In the genomic region with DNA sequence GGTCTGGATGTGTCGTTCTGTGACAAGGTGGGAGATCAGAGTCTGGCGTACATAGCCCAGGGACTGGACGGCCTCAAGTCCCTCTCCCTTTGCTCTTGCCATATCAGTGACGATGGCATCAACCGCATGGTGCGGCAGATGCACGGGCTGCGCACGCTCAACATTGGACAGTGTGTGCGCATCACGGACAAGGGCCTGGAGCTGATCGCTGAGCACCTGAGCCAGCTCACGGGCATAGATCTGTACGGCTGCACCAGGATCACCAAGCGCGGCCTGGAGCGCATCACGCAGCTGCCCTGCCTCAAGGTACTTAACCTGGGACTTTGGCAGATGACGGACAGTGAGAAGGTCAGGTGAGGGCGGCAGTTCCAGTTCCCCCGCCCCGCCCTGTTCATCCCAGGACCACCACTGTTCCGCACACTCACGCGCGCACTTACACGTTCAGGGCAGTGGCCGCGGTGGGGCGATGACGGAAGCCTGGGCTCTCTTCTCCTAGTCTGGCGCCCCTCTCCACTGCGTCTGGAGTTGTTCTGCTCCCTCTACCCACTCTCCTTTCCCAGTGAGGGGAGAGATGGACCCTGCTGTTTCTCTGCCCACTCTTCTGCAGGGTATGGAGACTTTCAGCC, we compare ENCODE assay signal across 8 mouse cellular contexts. TPM values are rescaled to one million over a fixed set of nuclear protein-coding genes. Genes with fewer than 3 reads are reported as not detected.
DNase-seq lines count a peak whose midpoint lies in the region; ATAC-seq and TF ChIP-seq lines count a peak whose summit lies in the region.

No protein-coding gene starts in this region.

- no peak for TF ChIP-seq POLR2A in kidney, adult 2 months (IDR thresholded peaks at IDR 0.05; ENCODE audit: low read depth, low read length)

- peaks cover 12% of the 10 kb centered on the region; the same call in 1 of the 2 replicates for H3K4me1 ChIP-seq in kidney, adult 2 months (ENCODE audit: control insufficient read depth, insufficient read depth, low read length)
- H3K4me1 ChIP-seq in hindbrain, postnatal 0 days (ENCODE audit: insufficient read depth, low read length): peaks cover 7% of the 10 kb centered on the region; the same call in 1 of the 2 replicates
- peaks cover 0 to 13% of the 10 kb centered on the region in 2 experiments; a peak in 3 of 4 replicates for H3K4me1 ChIP-seq in liver, embryonic 14.5 days (replicated peaks; ENCODE audit: control insufficient read depth in 2 of 2, insufficient read depth in 2 of 2, low read length in 1 of 2)
- peaks cover 52% of the 10 kb centered on the region for H3K4me1 ChIP-seq in neural tube, embryonic 12.5 days

- peak; percentile 39 for ATAC-seq in erythroblast, adult 5-6 weeks (replicated peaks; ENCODE audit: low FRiP score, poor library complexity, severe bottlenecking)
- peak; percentile 11 for ATAC-seq in hindbrain, postnatal 0 days
- ATAC-seq in liver, embryonic 14.5 days (ENCODE audit: insufficient read depth): no peak
- ATAC-seq in neural tube, embryonic 12.5 days (ENCODE audit: low FRiP score, low read depth): 0 out of 2 replicates have a peak, but pooled peaks have one; percentile 4

- H3K9me3 ChIP-seq in hindbrain, postnatal 0 days (ENCODE audit: low read length): no peaks in the 10 kb centered on the region
- no peaks in the 10 kb centered on the region for H3K9me3 ChIP-seq in liver, embryonic 14.5 days (ENCODE audit: control insufficient read depth, low read length)
- no peaks in the 10 kb centered on the region for H3K9me3 ChIP-seq in neural tube, embryonic 12.5 days

- peak overlapping the region; percentile 11; the same call in 1 of the 2 replicates for H3K27ac ChIP-seq in kidney, adult 2 months (ENCODE audit: insufficient read depth, low read depth, low read length)
- H3K27ac ChIP-seq in hindbrain, postnatal 0 days: peak overlapping the region; percentile 99
- peak overlapping the region; percentile 18 for H3K27ac ChIP-seq in liver, embryonic 14.5 days
- H3K27ac ChIP-seq in neural tube, embryonic 12.5 days: 0 out of 2 replicates have a peak overlapping the region, but pooled peaks have one; percentile 96

- peak overlapping the region; percentile 94 for H3K9ac ChIP-seq in hindbrain, postnatal 0 days (replicated peaks; ENCODE audit: low read length)
- peak overlapping the region; percentile 78 for H3K9ac ChIP-seq in liver, embryonic 14.5 days (replicated peaks)
- H3K9ac ChIP-seq in neural tube, embryonic 12.5 days: peak overlapping the region; percentile 94

- no peaks in the 10 kb centered on the region for H3K27me3 ChIP-seq in kidney, adult 2 months (replicated peaks; ENCODE audit: control insufficient read depth, insufficient read depth, low read length)
- no peaks in the 10 kb centered on the region for H3K27me3 ChIP-seq in hindbrain, postnatal 0 days (ENCODE audit: insufficient read depth, low read length)
- no peaks in the 10 kb centered on the region for H3K27me3 ChIP-seq in liver, embryonic 14.5 days (ENCODE audit: control insufficient read depth, insufficient read depth, low read length)
- no peaks in the 10 kb centered on the region for H3K27me3 ChIP-seq in neural tube, embryonic 12.5 days (replicated peaks)

- peak; percentile 31 for DNase-seq in kidney, adult 2 months
- no peak for DNase-seq in kidney, adult 11 months
- DNase-seq in adrenal gland, postnatal 14 days: peak; percentile 48
- peak; percentile 64 for DNase-seq in hindbrain, postnatal 0 days (ENCODE audit: low spot score)
- peak in 1 of 3 experiments; percentile 33 for DNase-seq in liver, embryonic 14.5 days (ENCODE audit: low read depth in 3 of 3, low spot score in 3 of 3)
- DNase-seq in frontal cortex, postnatal 36 days (ENCODE audit: low spot score in 2 of 2): no peak

- H3K4me2 ChIP-seq in hindbrain, postnatal 0 days (ENCODE audit: low read depth, low read length): peak overlapping the region; percentile 99
- peak overlapping the region; percentile 99 for H3K4me2 ChIP-seq in liver, embryonic 14.5 days (ENCODE audit: low read depth)
- peak overlapping the region; percentile 99 for H3K4me2 ChIP-seq in neural tube, embryonic 12.5 days (replicated peaks)

- TF ChIP-seq EP300 in liver, embryonic 14.5 days (IDR thresholded peaks at IDR 0.05; ENCODE audit: low read depth): no peak

- no peak for TF ChIP-seq CTCF in kidney, adult 2 months (conservative IDR thresholded peaks at IDR 0.05; ENCODE audit: insufficient read depth, insufficient read length, low read depth, low read length)
- peak; percentile 27 for TF ChIP-seq CTCF in hindbrain, postnatal 0 days (IDR thresholded peaks at IDR 0.05; ENCODE audit: low read depth)
- peak; percentile 17; the same call in 1 of the 2 replicates for TF ChIP-seq CTCF in liver, embryonic 14.5 days (IDR thresholded peaks at IDR 0.05; ENCODE audit: low read depth)

- H3K4me3 ChIP-seq in kidney, adult 2 months (ENCODE audit: insufficient read depth, low read depth, low read length): peak overlapping the region; percentile 81
- peak overlapping the region; percentile 92 for H3K4me3 ChIP-seq in hindbrain, postnatal 0 days (ENCODE audit: low read length)
- H3K4me3 ChIP-seq in liver, embryonic 14.5 days (ENCODE audit: insufficient read depth in 1 of 2, low read depth in 2 of 2, low read length in 2 of 2): peak overlapping the region; percentile 73 to 91
- H3K4me3 ChIP-seq in neural tube, embryonic 12.5 days: peak overlapping the region; percentile 90

- no peaks in the 10 kb centered on the region for H3K36me3 ChIP-seq in kidney, adult 2 months (ENCODE audit: control insufficient read depth, insufficient read depth, low read length)
- peaks cover 6% of the 10 kb centered on the region; the same call in 1 of the 2 replicates for H3K36me3 ChIP-seq in hindbrain, postnatal 0 days (ENCODE audit: insufficient read depth, low read length)
- peaks cover 9% of the 10 kb centered on the region for H3K36me3 ChIP-seq in liver, embryonic 14.5 days (replicated peaks; ENCODE audit: control insufficient read depth, insufficient read depth, low read depth)
- H3K36me3 ChIP-seq in neural tube, embryonic 12.5 days: peaks cover 16% of the 10 kb centered on the region; the same call in 1 of the 2 replicates

- 7% methylated on average over 33 of the region's 33 CpGs for WGBS in kidney, adult 2 months
- WGBS in hindbrain, postnatal 0 days: under 1% methylated on average over 33 of the region's 33 CpGs
- 2% methylated on average over 32 of the region's 33 CpGs for WGBS in liver, embryonic 14.5 days (ENCODE audit: insufficient replicate concordance)
- under 1% methylated on average over 33 of the region's 33 CpGs for WGBS in neural tube, embryonic 12.5 days

RNA-seq across cellular contexts. Expression of a gene that starts 1.4 kb away (rescaled TPM):
- polyA plus RNA-seq in kidney, adult 2 months (2012; rRNA removed): 38.6 and 47.8 TPM in 2 replicates
- total RNA-seq in adrenal gland, postnatal 14 days (2021): 27.4 and 33.5 TPM in 2 replicates
- 9.2 and 12.5 TPM in 2 replicates for total RNA-seq in erythroblast, adult 5-6 weeks (2015; ENCODE audit: low replicate concordance)
- total RNA-seq in erythroblast, adult 5-6 weeks (2017; ENCODE audit: low replicate concordance): 10.5 and 12.0 TPM in 2 replicates
- total RNA-seq in hindbrain, postnatal 0 days (2014; rRNA removed): 51.6 and 57.3 TPM in 2 replicates
- polyA plus RNA-seq in hindbrain, postnatal 0 days (2015; fragmentation: Nextera tagmentation; extraction: Ambion mirVana): 2.0 and 2.7 TPM in 2 replicates
- polyA plus RNA-seq in liver, embryonic 14.5 days (2012; rRNA removed): 16.3 and 18.8 TPM in 2 replicates
- 3.7 and 3.9 TPM in 2 replicates for polyA plus RNA-seq in liver, embryonic 14.5 days (2014; fragmentation: Nextera tagmentation; extraction: Ambion mirVana)
- 4.7 and 4.9 TPM in 2 replicates for polyA plus RNA-seq in neural tube, embryonic 12.5 days (2016; fragmentation: Nextera tagmentation; extraction: Ambion mirVana)

Comparison
In these comparisons a context has a peak if more than half of its experiments do, and no peak if none do; other contexts are left out.
1. DNase-seq: peak in kidney, adult 2 months (single experiment), adrenal gland, postnatal 14 days (single experiment) and hindbrain, postnatal 0 days (single experiment); none in kidney, adult 11 months (single experiment) and frontal cortex, postnatal 36 days (0 of 2).
2. H3K27ac ChIP-seq: peak in every context shown above with its lines; median percentile 99 in hindbrain, postnatal 0 days; 96 in neural tube, embryonic 12.5 days; 18 in liver, embryonic 14.5 days; 11 in kidney, adult 2 months.
3. Peak in every context shown above with its lines, with median percentiles within 50 percentile points of each other: H3K4me3 ChIP-seq, H3K4me2 ChIP-seq and H3K9ac ChIP-seq.